18 mouse cellular contexts compared by ENCODE assay signal in genomic region chr1:164502231-164502630, GRCm38 (mm10). TPM values are rescaled to one million over a fixed set of nuclear protein-coding genes. Genes with fewer than 3 reads are reported as not detected.
A peak's percentile ranks its signal among the peaks of the same experiment; 100 is the strongest.
DNase-seq lines count a peak whose midpoint lies in the region; ATAC-seq and TF ChIP-seq lines count a peak whose summit lies in the region.
"Had no signal": no experiment of that assay in that cellular context is flagged by ENCODE, and none has a peak within 500 bp of the region (broad histone marks: within the 10 kb centered on the region; RNA-seq: fewer than 3 reads in every experiment).

No protein-coding gene starts in this region.

- H3K27me3 ChIP-seq in heart, embryonic 11.5 days (ENCODE audit: control insufficient read depth, insufficient read depth, low read length) = no peaks in the 10 kb centered on the region
- H3K27me3 ChIP-seq in cerebellum, adult 2 months (ENCODE audit: control insufficient read depth, insufficient read depth, low read length) = no peaks in the 10 kb centered on the region
- H3K27me3 ChIP-seq: forebrain, embryonic 15.5 days; hindbrain, embryonic 12.5 days; midbrain, embryonic 15.5 days had no signal

- DNase-seq in heart, adult 11 months = peak; percentile 92
- peak; percentile 55 to 80 for DNase-seq in cerebellum, adult 2 months
- DNase-seq in heart, adult 9 months (ENCODE audit: low spot score in 2 of 2) = peak; percentile 19 to 32
- peak; percentile 28 for DNase-seq in heart, postnatal 4 days
- DNase-seq in left cerebral cortex, postnatal 10 days (ENCODE audit: extremely low spot score in 1 of 2, low spot score in 2 of 2) = no peak
- no peak for DNase-seq in T-cell, adult 2 months (ENCODE audit: low spot score)
- DNase-seq in thymus, postnatal 14 days = no peak
- DNase-seq: adrenal gland, postnatal 10 days; B cell, adult 2 months; gastrocnemius, postnatal 25 days; kidney, postnatal 25 days; lung, embryonic 14.5 days had no signal

- intact Hi-C loops in left cerebral cortex, postnatal 10 days (cut with DNase I) = no loop called here

- H3K36me3 ChIP-seq in heart, embryonic 11.5 days (ENCODE audit: control insufficient read depth, insufficient read depth, low read length) = no peaks in the 10 kb centered on the region
- H3K36me3 ChIP-seq: forebrain, embryonic 15.5 days; G1E; hindbrain, embryonic 12.5 days; midbrain, embryonic 15.5 days had no signal

- H3K4me1 ChIP-seq in heart, embryonic 11.5 days (ENCODE audit: control insufficient read depth, insufficient read depth, low read length) = no peaks in the 10 kb centered on the region
- H3K4me1 ChIP-seq in cerebellum, adult 2 months (ENCODE audit: control insufficient read depth, insufficient read depth, low read length) = peaks cover 6% of the 10 kb centered on the region
- H3K4me1 ChIP-seq: forebrain, embryonic 15.5 days; hindbrain, embryonic 12.5 days; midbrain, embryonic 15.5 days had no signal

- H3K4me2 ChIP-seq in heart, embryonic 11.5 days = no peak overlapping the region
- H3K4me2 ChIP-seq: forebrain, embryonic 15.5 days; hindbrain, embryonic 12.5 days; lung, embryonic 14.5 days; midbrain, embryonic 15.5 days had no signal

- H3K9ac ChIP-seq in heart, embryonic 11.5 days (ENCODE audit: low read depth, low read length) = no peak overlapping the region
- H3K9ac ChIP-seq: forebrain, embryonic 15.5 days; hindbrain, embryonic 12.5 days; lung, embryonic 14.5 days; midbrain, embryonic 15.5 days had no signal

- TF ChIP-seq POLR2A in cerebellum, adult 2 months (IDR thresholded peaks at IDR 0.05; ENCODE audit: borderline replicate concordance, insufficient read depth, low read length) = no peak

- no peak overlapping the region for H3K27ac ChIP-seq in heart, embryonic 11.5 days (ENCODE audit: low read depth, low read length)
- H3K27ac ChIP-seq in cerebellum, adult 2 months (ENCODE audit: insufficient read depth, low read length) = no peak overlapping the region
- H3K27ac ChIP-seq: forebrain, embryonic 15.5 days; hindbrain, embryonic 12.5 days; midbrain, embryonic 15.5 days had no signal

- 39% methylated on average over 7 of the region's 7 CpGs for WGBS in heart, embryonic 11.5 days (ENCODE audit: insufficient replicate concordance)
- WGBS in cerebellum, adult 2 months = 5% methylated on average over 7 of the region's 7 CpGs

- no peaks in the 10 kb centered on the region for H3K9me3 ChIP-seq in heart, embryonic 11.5 days (replicated peaks; ENCODE audit: control insufficient read depth, low read length)
- H3K9me3 ChIP-seq: forebrain, embryonic 15.5 days; hindbrain, embryonic 12.5 days; midbrain, embryonic 15.5 days had no signal

- no peak for ATAC-seq in heart, embryonic 11.5 days (replicated peaks; ENCODE audit: insufficient number of reproducible peaks, low FRiP score, low TSS enrichment)
- ATAC-seq: forebrain, embryonic 15.5 days; intestine, postnatal 0 days; midbrain, embryonic 15.5 days had no signal

- TF ChIP-seq CTCF in cerebellum, adult 2 months (IDR thresholded peaks at IDR 0.05; ENCODE audit: borderline replicate concordance, insufficient read depth, low read depth, low read length) = no peak

- H3K4me3 ChIP-seq in heart, embryonic 11.5 days (ENCODE audit: low read depth, low read length) = no peak overlapping the region
- H3K4me3 ChIP-seq in cerebellum, adult 2 months (replicated peaks; ENCODE audit: insufficient read depth, low read depth, low read length) = no peak overlapping the region
- H3K4me3 ChIP-seq: forebrain, embryonic 15.5 days; hindbrain, embryonic 12.5 days; midbrain, embryonic 15.5 days had no signal

RNA-seq across cellular contexts. Expression of gene Atp1b1, which starts 44.1 kb away (rescaled TPM):
- 235 and 350 TPM in 2 replicates for polyA plus RNA-seq in heart, embryonic 11.5 days (2014; fragmentation: Nextera tagmentation; extraction: Ambion mirVana)
- 1,554 and 1,580 TPM in 2 replicates for polyA plus RNA-seq in cerebellum, adult 2 months (2012; rRNA removed)
- total RNA-seq in heart, postnatal 4 days (2021) = 100 to 1,000 TPM; 423 to 424 TPM
- 1,000 to 10,000 TPM; 1,479 to 1,505 TPM for total RNA-seq in left cerebral cortex, postnatal 10 days (2021)
- polyA plus RNA-seq: G1E had no signal

Comparison
In these comparisons a context has a peak if more than half of its experiments do, and no peak if none do; other contexts are left out.
1. DNase-seq: peak in heart, adult 11 months (single experiment), cerebellum, adult 2 months (2 of 2), heart, adult 9 months (2 of 2) and heart, postnatal 4 days (single experiment); none in left cerebral cortex, postnatal 10 days (0 of 2), T-cell, adult 2 months (single experiment) and thymus, postnatal 14 days (single experiment).